Mouse (Mus musculus) cerebellum, adult 2 months (tissue): ENCODE measurements around the gene Mkrn2os.

Experiments used
- CTCF ChIP-seq: fragments of 200-500 bp; IDR thresholded peaks from 2 replicates; pipeline ENCODE4 v1.5.1; 2011; ENCODE audit warnings: low read depth, mild to moderate bottlenecking, control low read depth, low read length, moderate library complexity, borderline replicate concordance; ENCODE audit not compliant: insufficient read depth
- POLR2A ChIP-seq: fragments of 200-500 bp; IDR thresholded peaks from 2 replicates; pipeline ENCODE4 v1.6.1; 2011; ENCODE audit warnings: low read length, control low read depth, borderline replicate concordance; ENCODE audit not compliant: insufficient read depth

DNA sequence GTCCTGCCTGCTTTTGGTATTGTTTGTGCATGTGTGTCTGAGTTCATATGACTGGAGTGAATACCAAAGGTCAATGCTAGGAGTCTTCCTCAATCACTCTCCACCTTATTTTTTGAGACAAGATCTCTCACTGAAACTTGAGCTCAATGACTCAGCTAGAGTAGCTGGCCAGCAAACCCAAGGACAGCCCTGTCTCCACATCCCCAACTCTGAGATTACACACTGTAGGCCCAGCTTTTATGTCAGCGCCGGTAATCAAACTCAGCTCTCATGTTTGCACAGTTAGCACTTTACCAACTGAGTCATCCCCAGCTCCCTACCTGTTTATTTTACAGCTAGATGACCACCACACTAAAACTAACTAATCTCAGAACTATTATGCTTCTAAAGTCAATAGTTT lies 41.6 kb upstream of the Mkrn2os start:
- TF ChIP-seq POLR2A (no peak), CTCF (no peak)
